Mouse (Mus musculus): ENCODE results near the gene Vmn1r166.
"Not testable (repeated sequence)": the region's sequence is repeated elsewhere in the genome, so short reads cannot be mapped to it uniquely, and the experiment has no call there.

- not testable (repeated sequence) for TF ChIP-seq ZKSCAN1 (IDR thresholded peaks at IDR 0.05; ENCODE audit: borderline replicate concordance, low read depth, low read length); EP300 (IDR thresholded peaks at IDR 0.05; ENCODE audit: low read length); RAD21 (IDR thresholded peaks at IDR 0.05; ENCODE audit: low read depth, low read length); ZNF384 (IDR thresholded peaks at IDR 0.05; ENCODE audit: low read depth, low read length); POLR2A (IDR thresholded peaks at IDR 0.05; ENCODE audit: low read depth, low read length); CTCF (conservative IDR thresholded peaks at IDR 0.05 in 1 of 2, IDR thresholded peaks at IDR 0.05 in 1 of 2; ENCODE audit: low read depth in 2 of 2, low read length in 2 of 2); NRF1 (IDR thresholded peaks at IDR 0.05; ENCODE audit: low read depth, low read length); ZMIZ1 (IDR thresholded peaks at IDR 0.05; ENCODE audit: low read depth, low read length)
Observed at GRCm38 (mm10) chr7:23217032-23217431, 34.5 kb downstream of the Vmn1r166 start, which contains the start of gene Vmn1r165.
